Mouse (Mus musculus): Measurements from ENCODE around the gene Moxd1. TPM values are rescaled to one million over a fixed set of nuclear protein-coding genes. Genes with fewer than 3 reads are reported as not detected.

Gene Moxd1
- total RNA-seq, 2 experiments from 2014 or later = 9.6 to 10.3 TPM

Other genes starting within 250 kb of the Moxd1 start
- gene Taar6, start 237.9 kb upstream of the Moxd1 start, total RNA-seq (2021) = not detected
- gene Taar7a, start 230.0 kb upstream of the Moxd1 start, total RNA-seq (2021) = not detected
- gene Taar7b, start 223.6 kb upstream of the Moxd1 start, total RNA-seq (2021) = not detected
- gene Taar7d, start 196.3 kb upstream of the Moxd1 start, total RNA-seq (2021) = not detected
- gene Taar7e, start 185.9 kb upstream of the Moxd1 start, total RNA-seq (2021) = not detected
- gene Taar7f, start 174.0 kb upstream of the Moxd1 start, total RNA-seq (2021) = not detected
- gene Taar8a, start 147.0 kb upstream of the Moxd1 start, total RNA-seq (2021) = not detected
- not detected for gene Taar8b, start 131.2 kb upstream of the Moxd1 start, total RNA-seq (2021)
- not detected for gene Taar8c, start 121.6 kb upstream of the Moxd1 start, total RNA-seq (2021)
- not detected for gene Taar9, start 114.0 kb upstream of the Moxd1 start, total RNA-seq (2021)
- gene Stx7, start 74.2 kb upstream of the Moxd1 start, total RNA-seq (2021) = 100 to 1,000 TPM; 136 to 139 TPM